Mouse (Mus musculus): ENCODE measurements at regions not wholly inside any gene's neighbourhood (a gene's known extent, or its start where the extent isn't known, plus 50 kb on each side); places are given as distances from the start of the nearest gene placed in this dataset.

DNA sequence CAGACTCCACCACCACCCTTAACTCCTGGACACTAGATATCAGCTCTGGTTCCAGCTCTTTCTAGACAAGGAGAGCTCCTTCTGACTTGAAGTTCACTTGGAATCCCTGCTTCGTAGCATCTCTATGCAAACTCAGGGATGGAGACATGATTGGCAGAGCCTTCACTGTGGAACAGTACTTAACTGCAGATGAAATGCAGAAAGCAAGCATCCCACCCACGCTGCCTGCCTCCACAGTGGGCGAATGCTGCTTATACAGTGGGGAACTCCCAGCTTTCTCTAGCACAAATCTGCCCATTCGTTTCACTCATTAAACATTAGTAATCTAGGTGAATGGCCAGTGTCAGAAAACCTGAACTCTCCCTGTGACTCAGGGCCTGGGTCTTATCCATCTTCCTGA is 92.0 kb upstream of the Coch start:
- DNase-seq (ENCODE audit: low spot score), result no peak

DNA sequence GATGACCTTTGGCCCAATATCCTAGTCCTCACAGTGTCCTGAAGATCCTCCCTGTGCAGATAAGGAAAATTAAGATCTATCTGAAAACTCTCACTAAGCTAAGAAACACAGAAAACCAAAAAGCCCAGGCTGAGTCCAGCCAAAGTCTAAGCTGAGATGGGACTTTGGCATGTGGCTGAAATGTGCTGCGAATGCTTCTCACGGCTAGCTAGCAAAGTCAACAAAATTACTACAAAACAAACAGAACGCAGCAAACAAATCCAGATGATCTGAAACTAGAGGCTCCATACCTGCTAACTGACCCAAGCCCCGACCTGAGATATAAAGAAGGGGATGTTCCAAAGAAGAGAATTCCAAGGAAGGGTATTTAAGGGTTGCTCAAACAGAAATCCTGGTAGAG is 90.4 kb upstream of the Coch start:
- no peak for DNase-seq (ENCODE audit: low spot score)

DNA sequence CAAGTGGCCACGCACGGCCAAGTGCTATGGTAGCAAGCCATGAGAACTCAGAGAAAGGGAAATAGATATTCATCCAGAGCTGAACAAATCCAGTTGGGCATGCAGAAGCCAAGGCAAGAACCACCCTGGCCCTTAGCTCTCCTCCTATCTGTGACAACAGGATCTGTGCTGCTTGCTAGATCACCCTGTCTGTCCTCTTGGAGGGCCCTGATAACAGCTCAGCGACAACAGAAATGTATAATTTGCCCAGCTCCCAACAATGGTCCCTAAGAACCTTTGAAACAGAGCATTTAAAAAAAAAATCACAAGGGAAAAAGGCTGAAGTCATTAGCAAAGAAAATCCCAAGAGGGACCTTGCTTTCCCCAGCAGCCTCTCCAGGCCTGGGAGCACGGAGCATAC is 89.4 kb upstream of the Coch start:
- peak; percentile 56 for DNase-seq (ENCODE audit: low spot score)

DNA sequence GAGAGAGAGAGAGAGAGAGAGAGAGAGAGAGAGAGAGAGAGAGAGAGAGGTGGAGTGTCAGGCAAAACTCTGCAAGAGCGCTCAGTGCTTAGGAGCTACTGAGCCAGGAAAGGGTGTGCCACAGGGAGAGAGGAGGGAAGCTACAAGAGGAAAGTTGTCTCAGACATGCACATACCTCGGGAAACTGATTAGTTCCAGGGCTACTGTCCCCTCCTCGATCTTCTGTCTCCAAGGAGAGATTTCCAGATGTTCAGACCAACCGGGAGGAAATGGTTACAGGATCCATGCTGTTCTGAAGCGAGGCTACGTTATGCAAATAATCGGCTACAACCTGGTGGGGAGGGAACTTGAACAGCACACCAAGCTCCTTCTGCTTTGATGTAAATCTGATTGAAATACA is 88.6 kb upstream of the Coch start:
- DNase-seq (ENCODE audit: low spot score), result peak; percentile 4

DNA sequence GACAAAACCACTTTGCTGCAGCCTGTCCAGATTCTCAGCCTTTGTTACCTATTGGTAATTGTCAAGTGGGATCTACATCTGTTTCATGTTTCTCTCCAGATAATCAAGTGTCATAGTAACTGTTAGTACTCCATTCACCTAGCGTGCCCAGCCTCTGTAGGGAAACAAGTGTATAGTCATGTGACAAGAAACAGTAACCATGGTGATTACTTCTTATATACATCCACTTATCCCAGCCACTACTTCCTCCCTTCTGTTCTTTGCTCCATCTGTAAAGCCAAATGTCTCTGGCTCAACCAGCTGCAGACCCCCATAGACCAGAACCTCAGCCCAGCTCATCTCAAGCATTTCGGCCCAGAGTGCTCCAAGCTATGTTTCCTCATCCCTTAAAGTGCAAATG is 83.1 kb upstream of the Coch start:
- no peak for DNase-seq (ENCODE audit: low spot score)

DNA sequence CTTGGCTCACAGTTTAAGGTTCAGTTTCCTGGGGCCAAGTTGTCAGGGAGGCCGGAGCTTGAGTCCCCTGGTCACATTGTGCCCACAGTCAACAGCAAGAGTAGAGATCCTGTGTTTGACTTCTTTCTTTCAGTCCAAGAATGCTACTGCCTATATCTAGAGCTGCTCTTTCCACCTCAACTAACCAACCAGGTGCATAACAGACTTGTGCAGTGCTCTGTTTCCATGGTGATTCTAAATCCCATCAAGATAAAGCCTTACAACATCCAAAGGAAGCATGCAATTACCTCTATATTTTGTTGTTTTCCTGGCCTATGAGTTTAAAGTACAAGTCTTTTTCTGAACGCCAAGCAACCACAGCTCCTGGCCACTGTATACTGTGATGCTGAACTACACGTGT is 76.4 kb upstream of the Coch start:
- no peak for DNase-seq (ENCODE audit: low spot score)

DNA sequence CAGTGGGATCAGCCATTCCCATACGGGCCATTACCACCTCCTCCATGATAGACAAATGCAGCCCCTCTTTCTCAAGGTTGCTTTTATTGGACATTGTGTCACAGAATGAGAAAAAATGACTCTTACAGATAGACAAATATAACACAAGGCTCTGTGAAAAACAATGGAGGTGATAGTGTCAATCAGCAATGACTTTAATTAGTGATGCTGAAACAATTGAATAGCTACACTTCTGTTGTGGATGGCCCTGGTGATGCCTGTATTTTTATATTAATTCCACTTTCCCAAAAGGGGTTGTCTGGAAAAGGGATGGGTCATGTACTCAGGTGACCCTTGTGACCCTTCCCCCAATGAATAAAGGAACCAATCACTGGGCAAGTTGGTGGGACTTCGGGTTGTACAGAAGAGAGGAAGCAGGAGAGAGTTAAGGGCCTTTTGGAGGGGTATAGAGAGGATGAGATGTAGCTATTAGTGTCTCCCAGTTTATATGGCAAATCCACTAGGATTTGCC is 71.5 kb upstream of the Coch start:
- no peak for DNase-seq (ENCODE audit: low spot score)

DNA sequence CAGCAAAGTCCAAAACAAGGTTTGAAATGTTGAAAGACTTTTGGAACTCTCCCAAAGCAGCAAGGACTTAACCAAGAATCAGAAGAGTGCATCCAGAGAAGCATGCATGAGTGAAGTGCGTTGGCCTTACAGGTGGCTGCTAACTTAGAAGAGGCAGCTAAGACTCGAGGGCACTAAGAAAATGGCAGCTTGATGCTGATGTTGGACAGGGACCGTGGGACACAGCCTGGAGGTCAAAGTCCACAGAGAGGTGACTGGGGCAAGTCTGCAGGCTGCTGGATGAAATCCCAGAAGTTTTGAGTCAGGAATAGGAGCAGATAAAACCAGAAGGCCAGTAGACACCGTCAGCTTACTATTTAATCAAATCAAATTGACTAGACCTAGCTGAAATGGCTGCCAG is 69.3 kb upstream of the Coch start:
- DNase-seq (ENCODE audit: low spot score), result no peak

DNA sequence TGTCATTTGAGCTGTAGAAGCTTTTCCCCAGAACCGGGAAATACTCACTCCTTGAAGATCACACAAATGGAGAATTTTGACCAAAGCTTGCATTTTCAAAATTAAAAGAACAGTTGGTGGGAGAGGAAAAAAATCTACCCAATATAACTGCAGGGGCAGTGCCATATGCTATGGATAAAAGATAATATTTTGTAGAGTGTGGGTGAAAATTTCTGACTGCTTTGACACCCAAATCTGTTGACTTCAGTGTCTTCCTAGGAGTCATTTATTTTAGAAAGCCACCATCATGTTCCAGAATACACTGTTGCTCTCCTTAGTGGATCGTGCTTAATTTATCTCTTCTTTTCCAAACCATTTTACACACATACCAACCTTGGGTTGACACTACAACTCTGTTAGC is 65.3 kb upstream of the Coch start:
- DNase-seq (ENCODE audit: low spot score), result no peak

DNA sequence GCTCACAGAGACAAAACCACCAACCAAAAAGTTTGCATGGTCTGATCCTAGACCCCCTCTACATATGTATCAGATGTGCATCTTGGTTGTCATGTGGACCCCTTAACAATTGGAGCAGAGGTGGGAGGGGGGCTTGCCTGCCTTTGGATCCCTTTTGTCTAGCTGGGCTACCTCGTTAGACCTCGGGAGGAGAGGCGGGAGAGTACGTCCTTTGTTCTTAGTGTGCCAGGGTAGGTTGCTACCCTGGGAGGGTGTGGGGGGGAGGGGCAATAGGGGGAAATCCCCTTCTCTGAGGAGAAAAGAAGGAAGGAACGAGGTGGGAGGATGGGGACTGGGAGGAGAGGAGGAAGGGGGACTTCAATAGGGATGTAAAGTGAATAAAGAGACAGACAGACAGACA is 58.5 kb upstream of the Coch start:
- no peak for DNase-seq (ENCODE audit: low spot score)

DNA sequence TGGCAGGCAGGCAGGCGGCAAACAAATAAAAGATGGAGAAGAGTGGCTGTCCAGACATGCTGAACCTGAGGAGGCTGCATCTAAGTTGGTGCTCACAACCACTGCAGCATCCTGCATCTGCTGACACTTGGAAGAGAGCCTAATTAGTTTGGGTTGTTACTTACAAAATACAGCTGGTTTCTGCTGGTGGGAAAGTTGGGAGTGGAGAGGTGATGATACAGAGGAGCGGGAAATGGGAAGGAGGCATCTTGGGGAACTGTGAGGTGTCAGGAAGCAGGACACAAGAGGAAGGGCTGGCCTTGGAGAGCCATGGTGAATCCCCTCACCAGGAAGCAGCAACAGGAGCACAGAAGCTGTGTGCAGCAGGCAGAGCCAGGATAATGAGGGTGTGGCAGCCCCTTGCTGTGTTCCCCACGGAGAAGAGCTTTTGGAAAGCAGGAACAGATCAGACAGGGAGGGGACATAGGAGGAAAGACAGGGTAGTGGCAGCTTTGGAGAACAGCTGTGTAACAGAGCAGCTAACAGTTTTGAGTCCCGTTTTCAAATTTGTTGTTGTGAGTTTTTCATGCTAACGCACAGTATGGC is 58.0 kb upstream of the Coch start:
- no peak for DNase-seq (ENCODE audit: low spot score)
